Mouse (Mus musculus) kidney, adult 8-10 months (tissue): Measurements from ENCODE around the gene Lonrf2.

ENCODE experiments used
- DNase-seq, 2 experiments: peaks; one replicate each; pipeline ENCODE4 v3.0.0; 2022

The Lonrf2 gene

GRCm38 (mm10) chr1:38836477-38836872 lies at the start of gene Lonrf2:
Gene Lonrf2 (minus strand): TSS chr1:38836711.
- no peak for DNase-seq

DNA sequence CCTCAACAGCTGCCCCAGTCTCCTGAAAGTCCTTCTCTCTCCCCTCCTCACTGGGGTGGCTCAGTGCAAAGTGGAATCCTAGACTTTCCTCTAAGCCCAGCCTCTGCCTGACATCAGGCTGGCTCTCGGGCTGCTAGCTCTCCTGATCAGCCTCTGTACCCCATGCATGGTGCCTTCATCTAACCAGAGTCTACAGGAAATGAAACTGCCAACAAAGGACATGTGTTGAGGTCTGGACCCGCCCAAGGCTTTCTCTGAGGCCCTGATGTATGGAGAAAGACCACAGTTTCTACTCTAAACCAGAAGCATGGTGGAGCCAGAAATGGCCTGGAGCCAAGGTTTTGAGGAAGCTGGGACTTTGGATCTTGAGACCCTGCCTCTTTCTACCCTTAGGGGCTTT lies 49.4 kb upstream of the Lonrf2 start:
- DNase-seq = no peak

DNA sequence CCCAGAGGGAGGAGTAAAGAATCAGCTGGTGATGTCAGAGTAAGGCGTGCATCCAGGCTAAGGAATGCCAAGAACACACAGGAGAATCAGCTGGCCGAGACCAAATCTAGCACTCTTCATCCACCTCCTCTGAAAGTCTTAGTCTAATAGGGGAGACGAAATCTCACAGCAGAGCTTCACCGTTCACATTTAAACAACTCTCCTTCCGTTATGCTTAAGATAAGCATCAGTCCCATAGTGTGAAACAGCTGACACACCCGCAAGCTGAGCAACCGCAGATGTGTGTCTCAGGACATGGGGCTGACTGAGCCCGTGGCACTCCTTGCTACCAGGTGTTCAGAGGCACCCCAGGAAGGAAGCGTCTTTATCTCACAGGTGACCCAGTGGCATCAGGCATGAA lies 47.3 kb upstream of the Lonrf2 start:
- DNase-seq = no peak

GRCm38 (mm10) chr1:38882746-38883145 lies 46.2 kb upstream of the Lonrf2 start:
- no peak for DNase-seq

DNA sequence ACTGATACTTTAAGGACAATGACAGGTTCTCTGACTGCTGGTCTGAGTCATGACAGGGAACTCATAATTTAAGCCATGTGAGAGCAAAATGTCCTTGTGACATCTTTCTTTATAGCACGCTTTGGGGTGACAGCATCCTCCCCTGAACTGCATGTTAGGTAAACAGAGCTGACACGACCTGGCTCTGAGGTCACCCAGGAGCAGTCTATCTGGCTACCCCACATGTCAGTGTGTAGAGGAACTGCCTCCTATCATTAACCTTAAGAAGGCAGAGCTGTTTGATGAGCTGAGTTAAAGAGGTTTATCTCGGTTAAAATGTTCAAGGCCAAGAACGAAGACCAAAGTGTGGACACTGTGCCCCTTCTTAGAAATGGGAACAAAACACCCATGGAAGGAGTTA lies 44.9 kb upstream of the Lonrf2 start:
- DNase-seq = no peak

- no peak for DNase-seq
Measured at GRCm38 (mm10) chr1:38876671-38877382, 40.3 kb upstream of the Lonrf2 start.

- DNase-seq = no peak
Measured at GRCm38 (mm10) chr1:38873911-38874310, 37.4 kb upstream of the Lonrf2 start.

DNA sequence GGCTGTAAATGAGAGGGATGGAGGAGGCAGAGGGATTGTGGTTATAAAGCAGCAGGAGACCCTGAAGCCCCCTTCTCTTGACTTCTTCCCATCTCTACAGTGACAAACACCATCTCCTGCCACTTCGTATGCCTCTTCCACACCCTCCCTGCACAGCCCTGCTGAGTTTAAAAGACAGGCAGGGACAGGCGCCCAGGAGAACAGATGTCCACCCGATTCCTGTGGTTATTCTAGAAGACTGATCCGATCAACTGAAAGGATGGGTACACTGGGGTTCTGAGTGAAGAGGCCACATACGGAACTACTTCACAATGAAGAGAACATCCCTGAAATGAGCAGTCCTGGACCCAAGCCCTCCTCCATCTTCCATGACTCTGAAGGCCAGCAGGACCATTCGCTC lies 35.3 kb upstream of the Lonrf2 start:
- no peak for DNase-seq

GRCm38 (mm10) chr1:38869398-38870195 lies 33.1 kb upstream of the Lonrf2 start:
- no peak for DNase-seq

DNA sequence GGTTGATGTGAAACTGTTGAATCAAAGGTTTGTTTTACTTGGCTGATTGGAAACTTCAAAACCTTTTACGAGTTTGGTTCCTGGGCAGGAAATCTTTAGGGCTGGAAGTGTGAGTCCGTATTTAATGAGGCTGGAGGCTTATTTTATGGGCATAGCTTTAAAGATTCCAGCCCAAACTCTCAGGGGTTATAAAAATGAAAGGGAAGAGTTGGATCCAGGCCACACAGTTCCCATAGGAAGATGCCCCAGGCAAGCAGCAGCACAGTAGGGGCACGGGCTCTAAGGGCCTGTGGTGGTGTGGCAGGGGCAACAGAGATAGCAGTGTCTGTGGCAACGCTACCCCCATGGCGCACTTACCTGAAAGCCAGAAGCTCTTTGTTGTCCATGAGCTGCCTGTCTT lies 29.7 kb upstream of the Lonrf2 start:
- DNase-seq = no peak

DNA sequence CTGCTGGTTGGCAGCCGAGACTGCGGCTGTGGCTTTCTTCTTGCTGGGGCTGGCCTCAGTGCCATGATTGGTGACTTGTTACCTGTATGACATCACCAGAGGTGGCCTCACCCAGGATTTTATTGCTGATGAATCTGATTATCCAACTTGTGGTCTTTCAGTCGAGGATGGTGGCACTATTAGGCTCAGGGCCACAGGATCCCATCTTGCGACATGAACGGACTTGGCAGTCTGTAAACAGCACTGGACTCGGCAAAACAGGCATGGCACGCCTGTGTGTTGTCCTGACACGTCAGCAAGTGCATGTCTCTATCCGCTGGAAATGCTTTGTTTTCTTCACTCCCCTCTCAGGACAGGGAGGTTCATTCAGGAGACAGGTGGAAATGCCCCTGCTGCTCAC lies 27.8 kb upstream of the Lonrf2 start:
- DNase-seq = no peak

GRCm38 (mm10) chr1:38862213-38862612 lies 25.7 kb upstream of the Lonrf2 start:
- no peak for DNase-seq

DNA sequence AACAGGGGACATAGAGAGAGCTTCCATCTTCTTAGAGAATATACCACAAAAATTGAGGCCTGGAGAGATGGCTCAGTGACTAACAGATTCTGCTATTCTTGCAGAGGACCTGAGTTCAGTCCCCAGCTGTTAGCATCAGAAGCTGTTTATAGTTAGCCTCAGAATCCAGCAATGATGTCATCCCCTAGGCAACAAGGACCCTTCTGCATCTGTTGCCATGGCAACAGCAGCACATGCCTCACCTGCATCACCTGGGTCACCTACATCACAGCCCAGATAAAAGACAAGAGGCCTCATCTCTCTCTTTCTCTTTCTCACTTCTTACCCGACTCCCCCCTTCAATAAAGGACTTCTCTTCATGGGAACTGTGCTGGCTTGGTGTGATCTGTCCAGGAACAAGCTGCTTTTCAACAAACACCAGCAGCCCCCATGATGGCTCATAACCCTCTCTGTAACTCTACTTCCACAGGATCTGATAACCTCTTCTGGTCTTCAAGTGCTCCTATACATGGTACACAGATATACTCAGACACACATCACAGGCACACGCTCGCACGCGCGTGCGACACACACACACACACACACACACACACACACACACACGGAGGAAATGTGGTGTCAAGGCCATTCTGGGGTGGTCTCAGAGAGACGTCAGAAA lies 24.5 kb upstream of the Lonrf2 start:
- no peak for DNase-seq

DNA sequence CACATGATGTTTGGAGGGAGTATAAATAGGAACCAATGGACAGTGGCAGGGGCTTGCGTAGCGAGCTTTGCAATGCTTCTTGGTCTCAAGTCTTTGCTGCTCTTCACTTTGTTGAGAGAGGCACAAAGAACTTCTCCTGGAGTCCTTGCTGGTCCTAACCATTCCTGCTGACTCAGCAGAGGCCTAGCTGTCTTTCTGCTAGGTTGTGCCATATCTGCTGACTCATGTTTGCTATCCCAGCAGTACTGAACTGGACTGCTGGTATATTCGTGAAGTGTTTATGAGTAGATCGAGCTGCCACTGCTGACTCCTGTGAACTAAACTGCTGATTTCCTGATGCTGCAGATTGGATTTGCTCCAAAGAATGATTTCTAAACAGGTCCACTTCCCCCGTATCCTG lies 23.7 kb upstream of the Lonrf2 start:
- no peak for DNase-seq

DNA sequence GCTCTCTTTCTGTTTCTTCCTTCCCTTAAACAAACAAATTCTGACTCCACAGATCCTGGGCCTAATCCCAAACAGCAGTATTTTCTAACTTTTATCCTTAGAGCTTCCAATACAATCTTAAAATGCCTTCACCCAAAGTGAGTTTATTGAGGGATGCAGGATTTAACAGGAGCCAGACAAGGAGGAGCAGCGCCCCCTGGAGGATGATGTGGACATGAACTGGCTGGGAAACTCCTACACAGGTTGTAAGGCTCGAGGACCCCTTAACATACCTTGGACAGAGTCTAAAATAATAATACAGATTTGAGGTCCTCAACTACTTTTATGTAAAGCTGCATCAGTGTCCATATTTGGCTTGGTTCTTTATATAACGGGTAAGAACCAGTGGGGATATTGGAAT lies 19.7 kb upstream of the Lonrf2 start:
- DNase-seq = peak in 1 of 2 experiments; percentile 10

- no peak for DNase-seq
Measured at GRCm38 (mm10) chr1:38852250-38852649, 15.7 kb upstream of the Lonrf2 start.

DNA sequence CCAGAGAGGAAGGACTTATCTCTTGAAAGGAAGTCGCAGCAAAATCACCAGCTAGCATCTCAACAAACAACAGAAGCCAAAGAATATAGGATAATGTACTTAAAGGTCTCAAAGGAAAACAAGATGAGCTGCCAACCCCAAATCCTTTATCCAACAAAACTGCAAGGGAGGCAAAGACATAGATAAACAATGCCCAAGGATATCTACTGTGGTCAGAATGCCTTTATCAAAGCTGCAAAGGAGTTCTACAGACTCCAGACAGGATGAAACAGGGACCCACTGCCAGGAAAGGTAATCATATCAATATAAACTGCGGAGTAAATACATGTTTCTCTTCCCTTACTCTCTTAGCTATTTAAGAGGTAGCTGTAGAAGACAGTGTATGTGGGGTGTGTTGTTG lies 14.1 kb upstream of the Lonrf2 start:
- no peak for DNase-seq

- DNase-seq = no peak
Measured at GRCm38 (mm10) chr1:38848451-38849289, 12.2 kb upstream of the Lonrf2 start.

- DNase-seq = no peak
Measured at GRCm38 (mm10) chr1:38847975-38848374, 11.5 kb upstream of the Lonrf2 start.

- no peak for DNase-seq
Measured at GRCm38 (mm10) chr1:38843275-38843674, 6.8 kb upstream of the Lonrf2 start.

DNA sequence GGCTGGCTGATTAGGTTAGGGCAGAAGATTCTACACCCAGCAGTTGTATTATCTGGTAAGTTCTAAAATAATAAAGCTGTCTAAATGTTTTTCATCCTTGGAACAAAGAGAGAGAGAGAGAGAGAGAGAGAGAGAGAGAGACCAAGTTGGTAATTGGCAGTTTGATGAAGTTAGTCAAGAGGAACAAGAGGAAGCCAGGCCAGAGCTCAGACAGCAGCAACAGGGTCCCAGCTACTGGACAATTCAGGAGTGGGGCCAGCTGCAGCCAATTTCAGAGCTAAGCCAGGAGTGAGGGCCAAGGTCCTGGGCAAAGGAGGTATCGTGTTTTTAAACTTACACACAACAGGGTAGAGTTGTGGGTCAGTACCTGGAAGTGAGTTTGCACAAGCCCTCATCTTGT lies 6.3 kb upstream of the Lonrf2 start:
- no peak for DNase-seq

- DNase-seq = no peak
Measured at GRCm38 (mm10) chr1:38839944-38840343, 3.4 kb upstream of the Lonrf2 start.
